Mouse (Mus musculus): Measurements from ENCODE around the gene Mst1r. TPM values are rescaled to one million over a fixed set of nuclear protein-coding genes. Genes with fewer than 3 reads are reported as not detected.

Gene Mst1r
- polyA plus RNA-seq, 1 experiment from 2014 or later: 3.3 TPM

DNA sequence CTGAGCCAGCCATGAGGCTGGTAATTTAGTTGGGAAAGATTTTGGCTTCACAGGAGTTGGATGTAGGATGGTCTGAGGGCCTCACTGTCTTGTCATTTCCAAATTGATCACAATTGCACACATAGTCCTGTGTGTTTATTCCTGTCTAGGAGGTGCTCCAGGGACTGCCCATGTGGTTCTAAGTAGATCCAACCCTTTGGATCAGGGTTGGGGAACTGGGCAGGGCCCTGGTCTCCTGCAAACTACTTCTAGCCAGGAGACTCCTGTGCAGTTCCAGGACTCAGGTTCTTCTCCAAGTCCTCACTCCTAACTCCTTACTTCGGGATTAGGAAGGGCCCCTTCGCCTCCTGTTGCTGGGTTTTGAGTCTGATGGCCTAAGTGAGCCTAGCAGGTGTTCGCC lies 28.7 kb downstream of the Mst1r start, which contains the start of gene Camkv:
Gene Camkv, plus strand, starts transcription at position 301 of the 400 bp plus-strand sequence.
- peak within 1 kb of the TSS; percentile 52 for H3K4me3 ChIP-seq (ENCODE audit: low read depth, low read length)
- H3K27me3 ChIP-seq (ENCODE audit: control insufficient read depth, insufficient read depth, low read length): 0 out of 2 replicates have a peak, but pooled peaks cover 3% of the 10 kb centered on the region
- ATAC-seq (ENCODE audit: insufficient number of reproducible peaks, insufficient read depth, low FRiP score, low read depth): no peak
- H3K4me2 ChIP-seq (replicated peaks; ENCODE audit: low read depth, low read length): peak within 1 kb of the TSS; percentile 93
- peak within 1 kb of the TSS; percentile 45 for H3K9ac ChIP-seq (replicated peaks; ENCODE audit: low read depth, low read length)
- no peaks in the 10 kb centered on the region for H3K36me3 ChIP-seq (ENCODE audit: control insufficient read depth, insufficient read depth, low read length)
- H3K27ac ChIP-seq (ENCODE audit: low read length): no peak within 1 kb of the TSS
- H3K9me3 ChIP-seq (ENCODE audit: control insufficient read depth, low read depth, low read length): no peaks in the 10 kb centered on the region
- WGBS: 8% methylated on average over 3 of the region's 3 CpGs
- peaks cover 12% of the 10 kb centered on the region; the same call in 1 of the 2 replicates for H3K4me1 ChIP-seq (ENCODE audit: control insufficient read depth, insufficient read depth, low read length)

DNA sequence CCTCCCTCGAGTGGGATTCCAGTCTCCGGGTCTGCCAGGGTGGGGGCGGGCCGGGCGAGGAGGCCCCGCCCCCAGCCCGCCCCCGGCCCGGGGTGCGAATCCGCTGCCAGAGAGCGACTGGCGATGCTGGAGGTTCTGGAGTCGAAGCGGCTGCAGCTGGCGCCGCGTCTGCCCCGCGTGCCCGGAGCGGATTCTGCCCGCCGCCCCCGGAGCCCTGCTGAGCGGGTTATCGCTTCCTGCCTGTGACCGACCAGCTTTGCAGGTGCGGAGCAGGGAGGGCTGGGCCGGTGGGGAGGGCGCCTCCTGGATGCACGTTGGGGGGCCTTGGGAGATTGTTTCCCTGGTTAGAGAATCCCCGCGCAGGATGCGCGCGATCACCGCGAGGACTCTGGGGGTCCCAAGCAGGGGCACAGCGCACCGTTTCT lies 29.1 kb downstream of the Mst1r start:
- no peak overlapping the region for H3K27ac ChIP-seq (ENCODE audit: low read length)
- no peaks in the 10 kb centered on the region for H3K9me3 ChIP-seq (ENCODE audit: control insufficient read depth, low read depth, low read length)
- H3K36me3 ChIP-seq (ENCODE audit: control insufficient read depth, insufficient read depth, low read length): no peaks in the 10 kb centered on the region
- WGBS: under 1% methylated on average over 41 of the region's 41 CpGs
- peak overlapping the region; percentile 45 for H3K9ac ChIP-seq (replicated peaks; ENCODE audit: low read depth, low read length)
- peak overlapping the region; percentile 52 for H3K4me3 ChIP-seq (ENCODE audit: low read depth, low read length)
- 0 out of 2 replicates have a peak, but pooled peaks cover 3% of the 10 kb centered on the region for H3K27me3 ChIP-seq (ENCODE audit: control insufficient read depth, insufficient read depth, low read length)
- ATAC-seq (ENCODE audit: insufficient number of reproducible peaks, insufficient read depth, low FRiP score, low read depth): no peak
- H3K4me1 ChIP-seq (ENCODE audit: control insufficient read depth, insufficient read depth, low read length): peaks cover 12% of the 10 kb centered on the region; the same call in 1 of the 2 replicates
- peak overlapping the region; percentile 93 for H3K4me2 ChIP-seq (replicated peaks; ENCODE audit: low read depth, low read length)

DNA sequence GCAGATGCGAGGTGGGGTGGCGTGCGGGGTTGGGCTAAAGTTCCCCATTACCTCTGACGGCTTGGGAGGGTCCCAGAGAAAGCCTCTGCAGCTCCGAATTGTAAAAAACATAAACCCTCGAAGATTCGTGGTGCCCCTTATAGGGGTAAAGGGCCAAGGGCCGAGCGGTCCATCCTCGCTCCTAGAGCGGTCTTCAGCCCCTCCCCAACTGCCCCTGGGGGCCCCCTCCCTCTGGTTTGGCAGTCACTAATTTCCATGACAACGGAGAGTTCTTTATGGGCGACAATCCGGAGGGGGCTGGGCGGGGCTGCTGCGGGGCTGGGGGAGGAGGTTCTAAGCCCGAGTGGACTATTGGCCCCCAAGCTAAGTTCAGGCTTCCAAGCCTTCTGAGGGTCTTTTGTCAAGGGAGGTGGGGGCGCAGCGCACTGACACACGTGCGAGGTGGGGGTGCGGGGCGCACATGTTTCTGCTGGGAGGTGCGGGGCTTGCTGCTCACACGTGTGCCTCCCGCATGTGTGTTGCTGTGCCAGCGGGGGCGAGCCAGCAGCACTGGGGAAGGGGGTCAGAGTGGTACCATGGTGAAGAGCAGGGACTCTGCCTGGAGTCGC lies 29.6 kb downstream of the Mst1r start:
- Histone ChIP-seq H3K36me3 (ENCODE audit: control insufficient read depth, insufficient read depth, low read length) (no peaks in the 10 kb centered on the region), H3K4me2 (replicated peaks; ENCODE audit: low read depth, low read length) (peak overlapping the region; percentile 93), H3K9ac (replicated peaks; ENCODE audit: low read depth, low read length) (peak overlapping the region; percentile 45), H3K27me3 (ENCODE audit: control insufficient read depth, insufficient read depth, low read length) (0 out of 2 replicates have a peak, but pooled peaks cover 3% of the 10 kb centered on the region), H3K27ac (ENCODE audit: low read length) (no peak overlapping the region), H3K9me3 (ENCODE audit: control insufficient read depth, low read depth, low read length) (no peaks in the 10 kb centered on the region), H3K4me1 (ENCODE audit: control insufficient read depth, insufficient read depth, low read length) (peaks cover 12% of the 10 kb centered on the region; the same call in 1 of the 2 replicates), H3K4me3 (ENCODE audit: low read depth, low read length) (peak overlapping the region; percentile 52)
- WGBS: 4% methylated on average over 29 of the region's 29 CpGs
- peak; percentile 44; the same call in 1 of the 2 replicates for ATAC-seq (ENCODE audit: insufficient number of reproducible peaks, insufficient read depth, low FRiP score, low read depth)

GRCm38 (mm10) chr9:107936831-107937230 lies 30.2 kb downstream of the Mst1r start:
- ATAC-seq (ENCODE audit: insufficient number of reproducible peaks, insufficient read depth, low FRiP score, low read depth): no peak
- 0 out of 2 replicates have a peak, but pooled peaks cover 3% of the 10 kb centered on the region for H3K27me3 ChIP-seq (ENCODE audit: control insufficient read depth, insufficient read depth, low read length)
- no peak overlapping the region for H3K4me3 ChIP-seq (ENCODE audit: low read depth, low read length)
- peaks cover 12% of the 10 kb centered on the region; the same call in 1 of the 2 replicates for H3K4me1 ChIP-seq (ENCODE audit: control insufficient read depth, insufficient read depth, low read length)
- no peak overlapping the region; the same call in 1 of the 2 replicates for H3K9ac ChIP-seq (replicated peaks; ENCODE audit: low read depth, low read length)
- no peaks in the 10 kb centered on the region for H3K9me3 ChIP-seq (ENCODE audit: control insufficient read depth, low read depth, low read length)
- H3K27ac ChIP-seq (ENCODE audit: low read length): no peak overlapping the region
- WGBS: 23% methylated on average over 3 of the region's 3 CpGs
- H3K36me3 ChIP-seq (ENCODE audit: control insufficient read depth, insufficient read depth, low read length): no peaks in the 10 kb centered on the region
- H3K4me2 ChIP-seq (replicated peaks; ENCODE audit: low read depth, low read length): peak overlapping the region; percentile 93

- no peaks in the 10 kb centered on the region for H3K9me3 ChIP-seq (ENCODE audit: control insufficient read depth, low read depth, low read length)
- H3K36me3 ChIP-seq (ENCODE audit: control insufficient read depth, insufficient read depth, low read length): no peaks in the 10 kb centered on the region
- H3K9ac ChIP-seq (replicated peaks; ENCODE audit: low read depth, low read length): no peak overlapping the region
- 87% methylated on average over 31 of the region's 31 CpGs for WGBS
- H3K4me1 ChIP-seq (ENCODE audit: control insufficient read depth, insufficient read depth, low read length): 0 out of 2 replicates have a peak, but pooled peaks cover 6% of the 10 kb centered on the region
- H3K4me3 ChIP-seq (ENCODE audit: low read depth, low read length): no peak overlapping the region
- ATAC-seq (ENCODE audit: insufficient number of reproducible peaks, insufficient read depth, low FRiP score, low read depth): no peak
- no peaks in the 10 kb centered on the region for H3K27me3 ChIP-seq (ENCODE audit: control insufficient read depth, insufficient read depth, low read length)
- no peak overlapping the region for H3K27ac ChIP-seq (ENCODE audit: low read length)
- H3K4me2 ChIP-seq (replicated peaks; ENCODE audit: low read depth, low read length): no peak overlapping the region
These were observed 40.8 kb downstream of the Mst1r start for GRCm38 (mm10) chr9:107947241-107948194.

GRCm38 (mm10) chr9:107949184-107949921 lies 42.7 kb downstream of the Mst1r start:
- no peak overlapping the region for H3K4me2 ChIP-seq (replicated peaks; ENCODE audit: low read depth, low read length)
- 82% methylated on average over 13 of the region's 13 CpGs for WGBS
- no peak for ATAC-seq (ENCODE audit: insufficient number of reproducible peaks, insufficient read depth, low FRiP score, low read depth)
- no peak overlapping the region for H3K9ac ChIP-seq (replicated peaks; ENCODE audit: low read depth, low read length)
- 0 out of 2 replicates have a peak, but pooled peaks cover 6% of the 10 kb centered on the region for H3K4me1 ChIP-seq (ENCODE audit: control insufficient read depth, insufficient read depth, low read length)
- no peaks in the 10 kb centered on the region for H3K27me3 ChIP-seq (ENCODE audit: control insufficient read depth, insufficient read depth, low read length)
- no peaks in the 10 kb centered on the region for H3K36me3 ChIP-seq (ENCODE audit: control insufficient read depth, insufficient read depth, low read length)
- H3K27ac ChIP-seq (ENCODE audit: low read length): no peak overlapping the region
- H3K9me3 ChIP-seq (ENCODE audit: control insufficient read depth, low read depth, low read length): no peaks in the 10 kb centered on the region
- H3K4me3 ChIP-seq (ENCODE audit: low read depth, low read length): no peak overlapping the region

DNA sequence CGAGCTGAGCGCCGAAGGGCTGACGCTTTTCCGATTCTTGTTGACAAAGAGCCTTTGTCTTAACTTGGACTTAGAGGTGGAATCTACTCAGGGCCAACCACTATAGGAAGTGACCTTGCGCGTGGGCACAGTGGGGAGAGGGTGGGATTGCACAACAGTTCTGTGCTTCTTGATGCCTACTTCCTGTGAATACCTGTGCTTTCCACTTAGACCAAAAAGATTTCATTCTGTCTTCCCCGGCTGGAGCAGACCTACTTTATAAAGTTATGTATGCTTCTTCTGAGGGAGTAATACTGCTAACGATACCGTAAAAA lies 43.2 kb downstream of the Mst1r start, which contains the start of gene Traip:
Gene Traip, plus strand, starts transcription at position 215 of the 314 bp plus-strand sequence.
- Histone ChIP-seq H3K4me1 (ENCODE audit: control insufficient read depth, insufficient read depth, low read length) (0 out of 2 replicates have a peak, but pooled peaks cover 6% of the 10 kb centered on the region), H3K9ac (replicated peaks; ENCODE audit: low read depth, low read length) (peak within 1 kb of the TSS; percentile 45), H3K4me3 (ENCODE audit: low read depth, low read length) (peak within 1 kb of the TSS; percentile 72), H3K27me3 (ENCODE audit: control insufficient read depth, insufficient read depth, low read length) (no peaks in the 10 kb centered on the region), H3K9me3 (ENCODE audit: control insufficient read depth, low read depth, low read length) (no peaks in the 10 kb centered on the region), H3K36me3 (ENCODE audit: control insufficient read depth, insufficient read depth, low read length) (no peaks in the 10 kb centered on the region), H3K4me2 (replicated peaks; ENCODE audit: low read depth, low read length) (peak within 1 kb of the TSS; percentile 61), H3K27ac (ENCODE audit: low read length) (peak within 1 kb of the TSS; percentile 57; the same call in 1 of the 2 replicates)
- no peak for ATAC-seq (ENCODE audit: insufficient number of reproducible peaks, insufficient read depth, low FRiP score, low read depth)
- WGBS: 92% methylated on average over 10 of the region's 10 CpGs

All from stomach, embryonic 14.5 days (tissue).